Mouse (Mus musculus): ENCODE data around the gene Magohb. TPM values are rescaled to one million over a fixed set of nuclear protein-coding genes. Genes with fewer than 3 reads are reported as not detected.

Magohb gene
- 0.16 TPM in 1 of 2 replicates, not detected in the other for polyA plus RNA-seq (2012; rRNA removed)

GRCm38 (mm10) chr6:131292991-131293788 is at the start of gene Magohb:
Gene Magohb (minus strand): TSS chr6:131293244.

GRCm38 (mm10) chr6:131247206-131247605 is 45.8 kb downstream of the Magohb start, which contains the start of gene Klra2:
Gene Klra2 (minus strand): TSS chr6:131247362.

Other genes with a start within 250 kb of the Magohb start
- gene Klra2, start 45.9 kb downstream of the Magohb start, polyA plus RNA-seq (2012; rRNA removed): 0.03 TPM in 1 of 2 replicates, not detected in the other
- gene Styk1, start 60.4 kb upstream of the Magohb start, polyA plus RNA-seq (2012; rRNA removed): 8.4 and 10.7 TPM in 2 replicates
- gene Ybx3, start 95.2 kb upstream of the Magohb start, polyA plus RNA-seq (2012; rRNA removed): 72.3 and 113 TPM in 2 replicates
- not detected in 2 replicates for gene 5430401F13Rik, start 193.2 kb upstream of the Magohb start, polyA plus RNA-seq (2012; rRNA removed)
- not detected in 2 replicates for gene Gm6619, start 193.2 kb upstream of the Magohb start, polyA plus RNA-seq (2012; rRNA removed)

Measured in stomach, adult 2 months (tissue).